Mouse (Mus musculus): ENCODE measurements around the gene Mslnl.

- peak; percentile 96 for TF ChIP-seq POLR2A (IDR thresholded peaks at IDR 0.05; ENCODE audit: extremely low read depth, insufficient read depth, low read length)
- TF ChIP-seq CTCF (IDR thresholded peaks at IDR 0.05; ENCODE audit: extremely low read depth, insufficient read depth, low read length) = no peak
Measured at GRCm38 (mm10) chr17:25727265-25728008, 8.4 kb upstream of the Mslnl start, which contains the start of the genes Chtf18 and Rpusd1.

All from cortical plate, adult 2 months (tissue).